Mouse (Mus musculus): ENCODE measurements around the gene Ucma. TPM values are rescaled to one million over a fixed set of nuclear protein-coding genes. Genes with fewer than 3 reads are reported as not detected.

Ucma gene
- total RNA-seq, 2 experiments from 2014 or later = 0.36 to 0.37 TPM

- intact Hi-C loops (cut with DNase I) = loop anchor here (5.0 kb wide), 1 partner anchor 82 kb away; the partner anchor contains the start of gene Phyh
Measured at GRCm38 (mm10) chr2:4998905-4999304, 23.0 kb downstream of the Ucma start.

GRCm38 (mm10) chr2:5001266-5001665 is 25.3 kb downstream of the Ucma start:
- intact Hi-C loops (cut with DNase I) = no loop called here
- no peak for DNase-seq

More at GRCm38 (mm10) chr2:4998905-4999304, 23.0 kb downstream of the Ucma start:
- DNase-seq = no peak

GRCm38 (mm10) chr2:5007107-5007506 is 31.2 kb downstream of the Ucma start:
- no peak for DNase-seq
- intact Hi-C loops (cut with DNase I) = no loop called here

- intact Hi-C loops (cut with DNase I) = loop anchor here (5.0 kb wide), 1 partner anchor 95 kb away; the partner anchor contains the start of gene Phyh
- no peak for DNase-seq
Measured at GRCm38 (mm10) chr2:5011898-5012490, 36.1 kb downstream of the Ucma start.

- intact Hi-C loops (cut with DNase I) = loop anchor here (5.0 kb wide), 1 partner anchor 95 kb away; the partner anchor contains the start of gene Phyh
- peak; percentile 96 to 97 for DNase-seq
Measured at GRCm38 (mm10) chr2:5012491-5013324, 36.8 kb downstream of the Ucma start, which contains the start of gene Mcm10. Mcm10 (minus strand) TSS chr2:5012791.

GRCm38 (mm10) chr2:5014616-5015015 is 38.7 kb downstream of the Ucma start:
- intact Hi-C loops (cut with DNase I) = loop anchor here (5.0 kb wide), 1 partner anchor 97 kb away; the partner anchor contains the start of gene Phyh
- no peak for DNase-seq

GRCm38 (mm10) chr2:5015527-5015926 is 39.6 kb downstream of the Ucma start:
- intact Hi-C loops (cut with DNase I) = no loop called here
- no peak for DNase-seq

- intact Hi-C loops (cut with DNase I) = no loop called here
Measured at GRCm38 (mm10) chr2:5016922-5017321, 41.0 kb downstream of the Ucma start.

GRCm38 (mm10) chr2:5019708-5020107 is 43.8 kb downstream of the Ucma start:
- intact Hi-C loops (cut with DNase I) = no loop called here
- no peak for DNase-seq

More at GRCm38 (mm10) chr2:5016922-5017321, 41.0 kb downstream of the Ucma start:
- DNase-seq = no peak

GRCm38 (mm10) chr2:5023275-5023674 is 47.4 kb downstream of the Ucma start:
- intact Hi-C loops (cut with DNase I) = no loop called here
- no peak for DNase-seq

GRCm38 (mm10) chr2:5023699-5024399 is 47.9 kb downstream of the Ucma start:
- DNase-seq = no peak
- intact Hi-C loops (cut with DNase I) = no loop called here

GRCm38 (mm10) chr2:5025162-5025733 is 49.3 kb downstream of the Ucma start:
- DNase-seq = no peak
- intact Hi-C loops (cut with DNase I) = loop anchor here (1.0 kb wide), 1 partner anchor 108 kb away; no protein-coding TSS in a partner anchor

- intact Hi-C loops (cut with DNase I) = no loop called here
- no peak for DNase-seq
Measured at GRCm38 (mm10) chr2:5027057-5027456, 51.1 kb downstream of the Ucma start.

GRCm38 (mm10) chr2:5028047-5028446 is 52.1 kb downstream of the Ucma start:
- DNase-seq = peak in 1 of 2 experiments; percentile 37
- intact Hi-C loops (cut with DNase I) = no loop called here

GRCm38 (mm10) chr2:5029808-5030207 is 53.9 kb downstream of the Ucma start:
- no peak for DNase-seq
- intact Hi-C loops (cut with DNase I) = no loop called here

- DNase-seq = no peak
- intact Hi-C loops (cut with DNase I) = no loop called here
Measured at GRCm38 (mm10) chr2:5031215-5031614, 55.3 kb downstream of the Ucma start.

GRCm38 (mm10) chr2:5032665-5033064 is 56.7 kb downstream of the Ucma start:
- intact Hi-C loops (cut with DNase I) = no loop called here
- DNase-seq = no peak

GRCm38 (mm10) chr2:5033546-5034420 is 57.9 kb downstream of the Ucma start:
- peak; percentile 56 to 58 for DNase-seq
- intact Hi-C loops (cut with DNase I) = no loop called here

- intact Hi-C loops (cut with DNase I) = no loop called here
- DNase-seq = no peak
Measured at GRCm38 (mm10) chr2:5034801-5035200, 58.9 kb downstream of the Ucma start.

GRCm38 (mm10) chr2:5035241-5035640 is 59.3 kb downstream of the Ucma start:
- intact Hi-C loops (cut with DNase I) = no loop called here
- DNase-seq = no peak
